Mouse (Mus musculus): ENCODE results near the gene Exoc6. TPM values are rescaled to one million over a fixed set of nuclear protein-coding genes. Genes with fewer than 3 reads are reported as not detected.

Gene Exoc6
- polyA plus RNA-seq (2012; rRNA removed), result 4.4 and 5.3 TPM in 2 replicates
- polyA plus RNA-seq (2014; fragmentation: Nextera tagmentation; extraction: Ambion mirVana), result 8.8 and 9.0 TPM in 2 replicates

DNA sequence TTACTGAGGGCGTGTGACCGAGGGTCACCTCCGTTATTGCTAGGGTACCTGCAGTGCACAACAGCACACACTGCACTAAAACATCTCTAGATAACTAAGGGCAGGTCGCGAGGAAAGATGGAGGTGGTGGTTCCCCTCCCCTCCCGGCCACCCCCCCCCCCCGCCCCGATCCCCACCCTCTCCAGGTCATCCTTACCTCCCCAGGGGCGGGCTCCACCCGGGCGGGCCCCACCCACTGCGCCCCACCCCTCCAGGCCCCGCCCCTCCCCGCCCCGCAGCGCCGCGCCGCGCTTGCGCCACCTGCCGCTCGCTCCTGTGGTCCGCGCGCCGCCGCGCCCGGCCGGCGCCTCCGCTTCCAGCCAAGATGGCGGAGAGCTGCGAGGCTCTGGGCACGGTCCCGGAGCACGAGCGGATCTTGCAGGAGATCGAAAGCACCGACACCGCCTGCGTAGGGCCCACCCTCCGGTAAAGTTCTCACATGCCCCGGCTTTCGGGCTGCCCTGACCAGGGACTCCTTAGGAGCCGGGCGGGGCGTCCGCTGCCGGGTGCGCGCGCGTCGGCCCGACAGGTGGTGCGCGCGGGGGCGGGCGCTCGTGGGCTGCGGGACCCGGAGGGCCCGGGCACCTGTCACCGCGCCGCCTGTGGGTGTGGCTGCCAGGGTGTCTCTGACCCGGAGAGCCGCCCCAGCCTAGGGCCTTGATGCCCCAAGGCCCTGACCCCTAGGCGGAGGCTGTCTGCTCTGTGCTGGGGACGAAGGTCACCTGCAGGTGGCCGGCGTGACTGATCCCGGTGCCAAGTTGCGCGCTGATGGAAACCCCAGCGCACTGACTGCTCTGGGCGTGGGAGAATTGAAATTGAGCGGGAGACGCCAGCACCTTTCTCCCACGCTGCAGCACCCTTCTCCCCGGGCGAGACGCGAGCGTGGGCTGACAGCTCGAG lies at the start of gene Exoc6:
TSS of gene Exoc6 (plus strand) at position 318 of the 939 bp plus-strand sequence.
- TF ChIP-seq POLR2A (IDR thresholded peaks at IDR 0.05; ENCODE audit: borderline replicate concordance, extremely low read depth, insufficient read depth, insufficient read length), result no peak
- DNase-seq (ENCODE audit: low spot score) (peak; percentile 22), ATAC-seq (ENCODE audit: low FRiP score, low read depth) (peak; percentile 79)
- Histone ChIP-seq H3K9ac (ENCODE audit: low read depth, low read length, severe bottlenecking) (peak within 1 kb of the TSS; percentile 56), H3K4me2 (replicated peaks; ENCODE audit: low read depth, low read length, severe bottlenecking) (peak within 1 kb of the TSS; percentile 99), H3K27ac (replicated peaks; ENCODE audit: low read depth, low read length) (no peak within 1 kb of the TSS), H3K9me3 (ENCODE audit: control insufficient read depth, low read length) (no peaks in the 10 kb centered on the region), H3K27me3 (ENCODE audit: control insufficient read depth, insufficient read depth, low read length) (peaks cover 4% of the 10 kb centered on the region; the same call in 1 of the 2 replicates), H3K4me3 (replicated peaks; ENCODE audit: low read length) (peak within 1 kb of the TSS; percentile 58), H3K4me1 (ENCODE audit: control insufficient read depth, insufficient read depth, low read length) (no peaks in the 10 kb centered on the region), H3K36me3 (ENCODE audit: control insufficient read depth, insufficient read depth, low read length) (no peaks in the 10 kb centered on the region)
- 2% methylated on average over 45 of the region's 89 CpGs for WGBS

GRCm38 (mm10) chr19:37502996-37503395 lies 47.2 kb upstream of the Exoc6 start:
- Histone ChIP-seq H3K4me3 (replicated peaks; ENCODE audit: low read length) (no peak overlapping the region), H3K36me3 (ENCODE audit: control insufficient read depth, insufficient read depth, low read length) (no peaks in the 10 kb centered on the region), H3K9me3 (ENCODE audit: control insufficient read depth, low read length) (no peaks in the 10 kb centered on the region), H3K4me1 (ENCODE audit: control insufficient read depth, insufficient read depth, low read length) (no peaks in the 10 kb centered on the region), H3K9ac (ENCODE audit: low read depth, low read length, severe bottlenecking) (no peak overlapping the region), H3K4me2 (replicated peaks; ENCODE audit: low read depth, low read length, severe bottlenecking) (no peak overlapping the region), H3K27ac (replicated peaks; ENCODE audit: low read depth, low read length) (no peak overlapping the region), H3K27me3 (ENCODE audit: control insufficient read depth, insufficient read depth, low read length) (no peaks in the 10 kb centered on the region)
- DNase-seq (ENCODE audit: low spot score), result no peak
- 80% methylated on average over 8 of the region's 8 CpGs for WGBS
- TF ChIP-seq POLR2A (IDR thresholded peaks at IDR 0.05; ENCODE audit: borderline replicate concordance, extremely low read depth, insufficient read depth, insufficient read length), result no peak
- no peak for ATAC-seq (ENCODE audit: low FRiP score, low read depth)

GRCm38 (mm10) chr19:37506066-37506465 lies 44.2 kb upstream of the Exoc6 start:
- DNase-seq (ENCODE audit: low spot score) (peak; percentile 46), ATAC-seq (ENCODE audit: low FRiP score, low read depth) (no peak)
- no peaks in the 10 kb centered on the region for H3K9me3 ChIP-seq (ENCODE audit: control insufficient read depth, low read length)
- no peak overlapping the region for H3K27ac ChIP-seq (replicated peaks; ENCODE audit: low read depth, low read length)
- H3K4me2 ChIP-seq (replicated peaks; ENCODE audit: low read depth, low read length, severe bottlenecking), result no peak overlapping the region
- no peaks in the 10 kb centered on the region for H3K4me1 ChIP-seq (ENCODE audit: control insufficient read depth, insufficient read depth, low read length)
- WGBS, result 60% methylated on average over 7 of the region's 7 CpGs
- no peak overlapping the region for H3K4me3 ChIP-seq (replicated peaks; ENCODE audit: low read length)
- no peaks in the 10 kb centered on the region for H3K36me3 ChIP-seq (ENCODE audit: control insufficient read depth, insufficient read depth, low read length)
- no peak overlapping the region for H3K9ac ChIP-seq (ENCODE audit: low read depth, low read length, severe bottlenecking)
- H3K27me3 ChIP-seq (ENCODE audit: control insufficient read depth, insufficient read depth, low read length), result no peaks in the 10 kb centered on the region
- no peak for TF ChIP-seq POLR2A (IDR thresholded peaks at IDR 0.05; ENCODE audit: borderline replicate concordance, extremely low read depth, insufficient read depth, insufficient read length)

DNA sequence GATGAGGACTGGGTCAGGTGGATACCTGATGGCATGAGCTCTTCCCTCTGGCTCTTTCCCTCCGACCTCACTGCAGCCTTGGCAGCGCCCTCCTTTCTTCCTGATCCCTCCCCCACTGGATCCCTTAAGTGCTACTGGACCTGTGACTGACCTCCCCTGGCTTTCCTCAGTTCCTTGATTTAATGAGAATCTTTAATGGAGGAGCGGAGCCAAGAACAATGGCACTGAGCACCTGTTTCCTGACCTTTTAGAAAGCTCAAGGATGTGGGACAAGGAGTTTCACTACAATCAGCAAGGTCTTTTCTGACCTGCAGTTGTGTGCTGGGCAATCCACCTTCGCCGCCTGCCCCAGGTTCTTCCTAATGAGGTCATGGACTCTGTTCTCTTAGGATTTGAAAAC lies 43.6 kb upstream of the Exoc6 start:
- Histone ChIP-seq H3K4me3 (replicated peaks; ENCODE audit: low read length) (no peak overlapping the region), H3K9ac (ENCODE audit: low read depth, low read length, severe bottlenecking) (no peak overlapping the region), H3K36me3 (ENCODE audit: control insufficient read depth, insufficient read depth, low read length) (no peaks in the 10 kb centered on the region), H3K4me2 (replicated peaks; ENCODE audit: low read depth, low read length, severe bottlenecking) (no peak overlapping the region), H3K27ac (replicated peaks; ENCODE audit: low read depth, low read length) (no peak overlapping the region), H3K27me3 (ENCODE audit: control insufficient read depth, insufficient read depth, low read length) (no peaks in the 10 kb centered on the region), H3K9me3 (ENCODE audit: control insufficient read depth, low read length) (no peaks in the 10 kb centered on the region), H3K4me1 (ENCODE audit: control insufficient read depth, insufficient read depth, low read length) (no peaks in the 10 kb centered on the region)
- ATAC-seq (ENCODE audit: low FRiP score, low read depth) (no peak), DNase-seq (ENCODE audit: low spot score) (no peak)
- no peak for TF ChIP-seq POLR2A (IDR thresholded peaks at IDR 0.05; ENCODE audit: borderline replicate concordance, extremely low read depth, insufficient read depth, insufficient read length)
- 65% methylated on average over 5 of the region's 5 CpGs for WGBS

DNA sequence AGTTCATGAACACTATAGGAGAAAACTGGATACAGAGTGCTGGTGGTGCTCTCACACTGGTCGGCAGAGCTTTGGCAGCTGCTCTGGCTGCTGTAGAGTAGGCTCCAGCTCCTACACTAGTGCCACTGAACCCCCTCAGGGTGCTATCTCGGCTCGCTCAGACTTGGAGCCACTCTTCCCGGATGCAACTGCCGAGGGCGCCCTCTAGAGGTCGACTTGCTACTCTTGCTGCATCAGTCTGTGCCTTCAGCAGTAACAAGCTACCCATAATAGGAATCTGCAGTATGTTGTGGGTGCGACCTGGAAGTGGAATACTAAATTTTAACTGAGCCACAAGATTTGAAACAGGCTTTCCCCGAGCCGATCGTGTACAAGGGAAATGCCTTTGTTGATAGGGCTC lies 40.5 kb upstream of the Exoc6 start:
- TF ChIP-seq POLR2A (IDR thresholded peaks at IDR 0.05; ENCODE audit: borderline replicate concordance, extremely low read depth, insufficient read depth, insufficient read length), result no peak
- Histone ChIP-seq H3K36me3 (ENCODE audit: control insufficient read depth, insufficient read depth, low read length) (no peaks in the 10 kb centered on the region), H3K4me3 (replicated peaks; ENCODE audit: low read length) (no peak overlapping the region), H3K27ac (replicated peaks; ENCODE audit: low read depth, low read length) (no peak overlapping the region), H3K9me3 (ENCODE audit: control insufficient read depth, low read length) (no peaks in the 10 kb centered on the region), H3K4me2 (replicated peaks; ENCODE audit: low read depth, low read length, severe bottlenecking) (no peak overlapping the region), H3K9ac (ENCODE audit: low read depth, low read length, severe bottlenecking) (no peak overlapping the region), H3K4me1 (ENCODE audit: control insufficient read depth, insufficient read depth, low read length) (no peaks in the 10 kb centered on the region), H3K27me3 (ENCODE audit: control insufficient read depth, insufficient read depth, low read length) (no peaks in the 10 kb centered on the region)
- DNase-seq (ENCODE audit: low spot score) (peak; percentile 69), ATAC-seq (ENCODE audit: low FRiP score, low read depth) (no peak)
- 18% methylated on average over 11 of the region's 11 CpGs for WGBS

Data from limb, embryonic 14.5 days (tissue).